In genomic region chr8:95320224-95321139, GRCm38 (mm10) we compare ENCODE assay signal across 8 mouse cellular contexts. TPM values are rescaled to one million over a fixed set of nuclear protein-coding genes. Genes with fewer than 3 reads are reported as not detected.
DNase-seq lines count a peak whose midpoint lies in the region; ATAC-seq and TF ChIP-seq lines count a peak whose summit lies in the region.

No protein-coding gene starts in this region.

- peak overlapping the region; percentile 81 for H3K4me3 ChIP-seq in E14TG2a.4 (replicated peaks; ENCODE audit: low read length)
- peak overlapping the region; percentile 48 for H3K4me3 ChIP-seq in embryonic facial prominence, embryonic 14.5 days (ENCODE audit: low read depth, low read length)
- H3K4me3 ChIP-seq in hindbrain, embryonic 11.5 days (ENCODE audit: low read depth, low read length): peak overlapping the region; percentile 32
- peak overlapping the region; percentile 42 for H3K4me3 ChIP-seq in limb, embryonic 14.5 days (replicated peaks; ENCODE audit: low read length)
- peak overlapping the region; percentile 38 for H3K4me3 ChIP-seq in midbrain, embryonic 13.5 days (replicated peaks)

- ATAC-seq in embryonic facial prominence, embryonic 14.5 days (ENCODE audit: low read depth): peak; percentile 86
- peak; percentile 58 for ATAC-seq in hindbrain, embryonic 11.5 days (ENCODE audit: low FRiP score)
- ATAC-seq in limb, embryonic 14.5 days (ENCODE audit: low FRiP score, low read depth): peak; percentile 59; the same call in 1 of the 2 replicates
- ATAC-seq in midbrain, embryonic 13.5 days: peak; percentile 70

- peaks cover 1% of the 10 kb centered on the region; the same call in 1 of the 2 replicates for H3K36me3 ChIP-seq in E14TG2a.4 (ENCODE audit: insufficient read depth, low read length)
- H3K36me3 ChIP-seq in embryonic facial prominence, embryonic 14.5 days (ENCODE audit: control insufficient read depth, insufficient read depth, low read length): peaks cover 18% of the 10 kb centered on the region
- peaks cover 2% of the 10 kb centered on the region; the same call in 1 of the 2 replicates for H3K36me3 ChIP-seq in hindbrain, embryonic 11.5 days (ENCODE audit: control insufficient read depth, insufficient read depth, low read length)
- peaks cover 20% of the 10 kb centered on the region for H3K36me3 ChIP-seq in limb, embryonic 14.5 days (ENCODE audit: control insufficient read depth, insufficient read depth, low read length)
- H3K36me3 ChIP-seq in midbrain, embryonic 13.5 days: peaks cover 21% of the 10 kb centered on the region

- H3K4me2 ChIP-seq in embryonic facial prominence, embryonic 14.5 days (ENCODE audit: low read depth, low read length): peak overlapping the region; percentile 97
- peak overlapping the region; percentile 70 for H3K4me2 ChIP-seq in hindbrain, embryonic 11.5 days (replicated peaks; ENCODE audit: low read depth, low read length)
- H3K4me2 ChIP-seq in limb, embryonic 14.5 days (replicated peaks; ENCODE audit: low read depth, low read length, severe bottlenecking): peak overlapping the region; percentile 90
- peak overlapping the region; percentile 74 for H3K4me2 ChIP-seq in midbrain, embryonic 13.5 days (replicated peaks)

- DNase-seq in adrenal gland, postnatal 25 days: peak; percentile 70
- DNase-seq in embryonic facial prominence, embryonic 14.5 days (ENCODE audit: low spot score): peak; percentile 80
- peak; percentile 62 for DNase-seq in hindbrain, embryonic 11.5 days (ENCODE audit: low spot score)
- peak; percentile 65 for DNase-seq in limb, embryonic 14.5 days (ENCODE audit: low spot score)
- DNase-seq in spleen, postnatal 10 days (ENCODE audit: low spot score in 2 of 2): peak; percentile 41 to 79
- no peak for DNase-seq in layer of hippocampus, postnatal 25 days (ENCODE audit: extremely low spot score in 1 of 2, low spot score in 1 of 2)

- H3K27ac ChIP-seq in embryonic facial prominence, embryonic 14.5 days (replicated peaks; ENCODE audit: low read depth, low read length): no peak overlapping the region
- no peak overlapping the region for H3K27ac ChIP-seq in hindbrain, embryonic 11.5 days (ENCODE audit: low read depth, low read length)
- no peak overlapping the region for H3K27ac ChIP-seq in limb, embryonic 14.5 days (replicated peaks; ENCODE audit: low read depth, low read length)
- H3K27ac ChIP-seq in midbrain, embryonic 13.5 days: no peak overlapping the region

- 4% methylated on average over 26 of the region's 41 CpGs for WGBS in embryonic facial prominence, embryonic 14.5 days
- 3% methylated on average over 41 of the region's 41 CpGs for WGBS in hindbrain, embryonic 11.5 days
- WGBS in limb, embryonic 14.5 days: 2% methylated on average over 34 of the region's 41 CpGs
- WGBS in midbrain, embryonic 13.5 days: 2% methylated on average over 41 of the region's 41 CpGs

- H3K9ac ChIP-seq in embryonic facial prominence, embryonic 14.5 days (ENCODE audit: low read depth, low read length): peak overlapping the region; percentile 60
- H3K9ac ChIP-seq in hindbrain, embryonic 11.5 days (ENCODE audit: low read depth, low read length): peak overlapping the region; percentile 44; the same call in 1 of the 2 replicates
- H3K9ac ChIP-seq in limb, embryonic 14.5 days (ENCODE audit: low read depth, low read length, severe bottlenecking): peak overlapping the region; percentile 50
- peak overlapping the region; percentile 59 for H3K9ac ChIP-seq in midbrain, embryonic 13.5 days (replicated peaks)

- peaks cover 79% of the 10 kb centered on the region for H3K27me3 ChIP-seq in E14TG2a.4 (ENCODE audit: insufficient read depth, low read length)
- H3K27me3 ChIP-seq in embryonic facial prominence, embryonic 14.5 days (replicated peaks; ENCODE audit: control insufficient read depth, insufficient read depth, low read length): no peaks in the 10 kb centered on the region
- H3K27me3 ChIP-seq in hindbrain, embryonic 11.5 days (ENCODE audit: control insufficient read depth, insufficient read depth, low read length): peaks cover 3% of the 10 kb centered on the region; the same call in 1 of the 2 replicates
- no peaks in the 10 kb centered on the region for H3K27me3 ChIP-seq in limb, embryonic 14.5 days (ENCODE audit: control insufficient read depth, insufficient read depth, low read length)
- peaks cover 14% of the 10 kb centered on the region for H3K27me3 ChIP-seq in midbrain, embryonic 13.5 days

- TF ChIP-seq CTCF in E14TG2a.4 (conservative IDR thresholded peaks at IDR 0.05; ENCODE audit: low read length): no peak

- no peak for TF ChIP-seq POLR2A in limb, embryonic 14.5 days (IDR thresholded peaks at IDR 0.05; ENCODE audit: borderline replicate concordance, extremely low read depth, insufficient read depth, insufficient read length)

- peaks cover 22% of the 10 kb centered on the region for H3K4me1 ChIP-seq in E14TG2a.4 (replicated peaks; ENCODE audit: low read depth, low read length)
- H3K4me1 ChIP-seq in embryonic facial prominence, embryonic 14.5 days (ENCODE audit: control insufficient read depth, insufficient read depth, low read length): peaks cover 9% of the 10 kb centered on the region
- no peaks in the 10 kb centered on the region for H3K4me1 ChIP-seq in hindbrain, embryonic 11.5 days (replicated peaks; ENCODE audit: control insufficient read depth, insufficient read depth, low read length)
- peaks cover 9% of the 10 kb centered on the region for H3K4me1 ChIP-seq in limb, embryonic 14.5 days (ENCODE audit: control insufficient read depth, insufficient read depth, low read length)
- H3K4me1 ChIP-seq in midbrain, embryonic 13.5 days (replicated peaks): peaks cover 22% of the 10 kb centered on the region

- no peaks in the 10 kb centered on the region for H3K9me3 ChIP-seq in E14TG2a.4 (ENCODE audit: low read length)
- no peaks in the 10 kb centered on the region for H3K9me3 ChIP-seq in embryonic facial prominence, embryonic 14.5 days (ENCODE audit: control insufficient read depth, low read length)
- no peaks in the 10 kb centered on the region for H3K9me3 ChIP-seq in hindbrain, embryonic 11.5 days (ENCODE audit: control insufficient read depth, low read length)
- no peaks in the 10 kb centered on the region for H3K9me3 ChIP-seq in limb, embryonic 14.5 days (ENCODE audit: control insufficient read depth, low read length)
- no peaks in the 10 kb centered on the region for H3K9me3 ChIP-seq in midbrain, embryonic 13.5 days

RNA-seq across cellular contexts. Expression of gene Tepp, which starts 10.1 kb away (rescaled TPM):
- total RNA-seq in adrenal gland, postnatal 25 days (2021): 0.76 TPM in 1 of 2 replicates, not detected in the other
- 0.50 TPM in 1 of 2 replicates, not detected in the other for polyA plus RNA-seq in embryonic facial prominence, embryonic 14.5 days (2014; fragmentation: Nextera tagmentation; extraction: Ambion mirVana)
- polyA plus RNA-seq in hindbrain, embryonic 11.5 days (2014; fragmentation: Nextera tagmentation; extraction: Ambion mirVana): not detected in 2 replicates
- polyA plus RNA-seq in limb, embryonic 14.5 days (2012; rRNA removed): 0.85 and 1.3 TPM in 2 replicates
- polyA plus RNA-seq in limb, embryonic 14.5 days (2014; fragmentation: Nextera tagmentation; extraction: Ambion mirVana): 0.47 TPM in 1 of 2 replicates, not detected in the other
- polyA plus RNA-seq in midbrain, embryonic 13.5 days (2015; fragmentation: Nextera tagmentation; extraction: Ambion mirVana): 0.70 TPM in 1 of 2 replicates, not detected in the other
- not detected for total RNA-seq in layer of hippocampus, postnatal 25 days (2021)

RNA-seq across cellular contexts. Expression of gene Zfp319, which starts 11.3 kb away (rescaled TPM):
- 11.3 and 13.6 TPM in 2 replicates for total RNA-seq in adrenal gland, postnatal 25 days (2021)
- 8.4 and 8.9 TPM in 2 replicates for polyA plus RNA-seq in embryonic facial prominence, embryonic 14.5 days (2014; fragmentation: Nextera tagmentation; extraction: Ambion mirVana)
- 8.9 and 10.0 TPM in 2 replicates for polyA plus RNA-seq in hindbrain, embryonic 11.5 days (2014; fragmentation: Nextera tagmentation; extraction: Ambion mirVana)
- 13.8 and 17.4 TPM in 2 replicates for polyA plus RNA-seq in limb, embryonic 14.5 days (2012; rRNA removed)
- polyA plus RNA-seq in limb, embryonic 14.5 days (2014; fragmentation: Nextera tagmentation; extraction: Ambion mirVana): 8.4 and 9.2 TPM in 2 replicates
- 18.3 and 19.5 TPM in 2 replicates for polyA plus RNA-seq in midbrain, embryonic 13.5 days (2015; fragmentation: Nextera tagmentation; extraction: Ambion mirVana)
- total RNA-seq in layer of hippocampus, postnatal 25 days (2021): 10 to 100 TPM; 15.9 to 17.4 TPM

RNA-seq across cellular contexts. Expression of gene Usb1, which starts 11.6 kb away (rescaled TPM):
- 22.4 and 23.0 TPM in 2 replicates for total RNA-seq in adrenal gland, postnatal 25 days (2021)
- polyA plus RNA-seq in embryonic facial prominence, embryonic 14.5 days (2014; fragmentation: Nextera tagmentation; extraction: Ambion mirVana): 36.3 and 38.0 TPM in 2 replicates
- polyA plus RNA-seq in hindbrain, embryonic 11.5 days (2014; fragmentation: Nextera tagmentation; extraction: Ambion mirVana): 36.5 and 40.3 TPM in 2 replicates
- 46.6 and 61.0 TPM in 2 replicates for polyA plus RNA-seq in limb, embryonic 14.5 days (2012; rRNA removed)
- polyA plus RNA-seq in limb, embryonic 14.5 days (2014; fragmentation: Nextera tagmentation; extraction: Ambion mirVana): 34.7 and 38.0 TPM in 2 replicates
- polyA plus RNA-seq in midbrain, embryonic 13.5 days (2015; fragmentation: Nextera tagmentation; extraction: Ambion mirVana): 34.4 and 36.9 TPM in 2 replicates
- 10 to 100 TPM; 13.7 to 15.0 TPM for total RNA-seq in layer of hippocampus, postnatal 25 days (2021)

RNA-seq across cellular contexts. Expression of gene Cngb1, which starts 14.1 kb away (rescaled TPM):
- 0.52 and 1.6 TPM in 2 replicates for total RNA-seq in adrenal gland, postnatal 25 days (2021)
- 0.34 and 1.7 TPM in 2 replicates for polyA plus RNA-seq in embryonic facial prominence, embryonic 14.5 days (2014; fragmentation: Nextera tagmentation; extraction: Ambion mirVana)
- polyA plus RNA-seq in hindbrain, embryonic 11.5 days (2014; fragmentation: Nextera tagmentation; extraction: Ambion mirVana): 0.66 and 0.71 TPM in 2 replicates
- 0.24 and 0.67 TPM in 2 replicates for polyA plus RNA-seq in limb, embryonic 14.5 days (2012; rRNA removed)
- polyA plus RNA-seq in limb, embryonic 14.5 days (2014; fragmentation: Nextera tagmentation; extraction: Ambion mirVana): 0.52 and 0.55 TPM in 2 replicates
- polyA plus RNA-seq in midbrain, embryonic 13.5 days (2015; fragmentation: Nextera tagmentation; extraction: Ambion mirVana): 0.37 and 0.54 TPM in 2 replicates
- total RNA-seq in layer of hippocampus, postnatal 25 days (2021): 1 to 10 TPM in 1 of 2 experiments, under 1 TPM in 1; 0.86 to 1.1 TPM

RNA-seq across cellular contexts. Expression of gene Mmp15, which starts 31.6 kb away (rescaled TPM):
- total RNA-seq in adrenal gland, postnatal 25 days (2021): 8.7 and 10.5 TPM in 2 replicates
- polyA plus RNA-seq in embryonic facial prominence, embryonic 14.5 days (2014; fragmentation: Nextera tagmentation; extraction: Ambion mirVana): 14.9 and 15.3 TPM in 2 replicates
- 13.0 and 15.7 TPM in 2 replicates for polyA plus RNA-seq in hindbrain, embryonic 11.5 days (2014; fragmentation: Nextera tagmentation; extraction: Ambion mirVana)
- 12.6 and 16.9 TPM in 2 replicates for polyA plus RNA-seq in limb, embryonic 14.5 days (2012; rRNA removed)
- polyA plus RNA-seq in limb, embryonic 14.5 days (2014; fragmentation: Nextera tagmentation; extraction: Ambion mirVana): 10.5 and 11.8 TPM in 2 replicates
- 12.1 and 15.3 TPM in 2 replicates for polyA plus RNA-seq in midbrain, embryonic 13.5 days (2015; fragmentation: Nextera tagmentation; extraction: Ambion mirVana)
- total RNA-seq in layer of hippocampus, postnatal 25 days (2021): 10 to 100 TPM; 22.4 to 26.0 TPM

Comparison
In these comparisons a context has a peak if more than half of its experiments do, and no peak if none do; other contexts are left out.
1. DNase-seq: peak in adrenal gland, postnatal 25 days (single experiment), embryonic facial prominence, embryonic 14.5 days (single experiment), hindbrain, embryonic 11.5 days (single experiment), limb, embryonic 14.5 days (single experiment) and spleen, postnatal 10 days (2 of 2); none in layer of hippocampus, postnatal 25 days (0 of 2).
2. Peak in every context shown above with its lines, with median percentiles within 50 percentile points of each other: H3K4me3 ChIP-seq, ATAC-seq, H3K4me2 ChIP-seq and H3K9ac ChIP-seq.